26 mouse cellular contexts compared by ENCODE assay signal in the genomic region with DNA sequence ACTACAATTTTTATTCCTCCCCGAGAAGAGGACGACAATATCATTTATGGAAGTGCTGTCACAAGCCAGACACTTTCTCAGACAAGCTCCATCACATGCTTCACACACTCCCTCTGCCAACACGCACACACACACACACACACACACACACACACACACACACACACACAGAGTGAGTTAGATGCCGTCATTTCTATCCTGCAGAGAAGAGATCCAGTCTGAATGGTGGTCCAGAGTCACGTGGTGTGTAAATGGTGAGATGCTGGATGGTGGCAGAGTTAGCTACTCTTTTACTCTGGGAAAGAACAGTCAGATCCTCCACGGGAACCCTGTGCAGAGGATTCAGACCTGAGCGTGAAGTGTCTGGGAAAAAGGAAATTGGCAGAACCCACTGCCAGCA.
"Had no signal": no experiment of that assay in that cellular context is flagged by ENCODE, and none has a peak within 500 bp of the region (broad histone marks: within the 10 kb centered on the region; RNA-seq: fewer than 3 reads in every experiment).

No protein-coding gene starts in this region.

- H3K4me2 ChIP-seq: heart, embryonic 11.5 days; heart, embryonic 13.5 days; heart, embryonic 15.5 days; hindbrain, embryonic 14.5 days; kidney, embryonic 15.5 days; limb, embryonic 13.5 days; limb, embryonic 15.5 days; liver, embryonic 12.5 days had no signal

- H3K4me3 ChIP-seq: heart, adult 2 months; heart, embryonic 13.5 days; heart, embryonic 15.5 days; kidney, embryonic 15.5 days; limb, embryonic 13.5 days; limb, embryonic 15.5 days; liver, embryonic 12.5 days had no signal

- H3K27ac ChIP-seq: heart, adult 2 months; heart, embryonic 13.5 days; heart, embryonic 15.5 days; hindbrain, embryonic 14.5 days; kidney, embryonic 15.5 days; kidney, postnatal 0 days; limb, embryonic 13.5 days; limb, embryonic 15.5 days; liver, embryonic 12.5 days; liver, embryonic 14.5 days had no signal

- H3K4me1 ChIP-seq: heart, embryonic 13.5 days; heart, embryonic 15.5 days; kidney, embryonic 15.5 days; limb, embryonic 13.5 days; limb, embryonic 15.5 days; liver, embryonic 12.5 days had no signal

- H3K9me3 ChIP-seq: heart, embryonic 15.5 days; kidney, embryonic 15.5 days; limb, embryonic 13.5 days; limb, embryonic 15.5 days had no signal

- H3K9ac ChIP-seq: heart, embryonic 13.5 days; heart, embryonic 15.5 days; hindbrain, embryonic 14.5 days; kidney, embryonic 15.5 days; limb, embryonic 13.5 days; limb, embryonic 15.5 days; liver, embryonic 12.5 days; liver, embryonic 14.5 days had no signal

- ATAC-seq: hindbrain, embryonic 16.5 days; intestine, embryonic 16.5 days; liver, embryonic 12.5 days had no signal

- H3K36me3 ChIP-seq: heart, embryonic 13.5 days; heart, embryonic 15.5 days; kidney, embryonic 15.5 days; limb, embryonic 13.5 days; limb, embryonic 15.5 days; liver, embryonic 12.5 days had no signal

- H3K27me3 ChIP-seq: heart, embryonic 13.5 days; heart, embryonic 15.5 days; kidney, embryonic 15.5 days; limb, embryonic 13.5 days; limb, embryonic 15.5 days; liver, embryonic 12.5 days had no signal

- DNase-seq: gastrocnemius, postnatal 14 days; gastrocnemius, postnatal 36 days; heart, adult 11 months; heart, adult 2 months; heart, postnatal 14 days; heart, postnatal 36 days; kidney, adult 11 months; kidney, adult 2 months; kidney, adult 9 months; kidney, postnatal 14 days; kidney, postnatal 36 days; layer of hippocampus, postnatal 36 days; left cerebral cortex, postnatal 4 days; lung, adult 18-20 months had no signal
